Mouse (Mus musculus) hindbrain, embryonic 14.5 days (tissue): ENCODE results near the gene Prrt4. TPM values are rescaled to one million over a fixed set of nuclear protein-coding genes. Genes with fewer than 3 reads are reported as not detected.
"Not testable (repeated sequence)": the region's sequence is repeated elsewhere in the genome, so short reads cannot be mapped to it uniquely, and the experiment has no call there.

ENCODE experiments used
- ATAC-seq: fragments of 200-750 bp; cut with Nextera tagmentation; 2 replicates; pipeline ENCODE4 v1.8.0; 2017; ENCODE audit warnings: moderate number of reproducible peaks, mild to moderate bottlenecking, moderate TSS enrichment, moderate library complexity; ENCODE audit not compliant: low FRiP score
- DNase-seq: peaks from one replicate; pipeline ENCODE4 v3.0.0-alpha.2; 2015; ENCODE audit warnings: low spot score
- H3K27ac ChIP-seq: fragments of 300-500 bp; sonication (generic); 2 replicates; pipeline ENCODE4 v1.5.1; 2014; ENCODE audit warnings: mild to moderate bottlenecking, moderate library complexity
- H3K27me3 ChIP-seq: fragments of 300-500 bp; sonication (generic); 2 replicates; pipeline ENCODE4 v1.6.1; 2014; ENCODE audit warnings: mild to moderate bottlenecking, low read length, mixed read lengths; ENCODE audit not compliant: control insufficient read depth, insufficient read depth
- H3K36me3 ChIP-seq: fragments of 300-500 bp; sonication (generic); replicated peaks from 2 replicates; pipeline ENCODE4 v1.6.1; 2014; ENCODE audit not compliant: control insufficient read depth, insufficient read depth
- H3K4me1 ChIP-seq: fragments of 300-500 bp; sonication (generic); replicated peaks from 2 replicates; pipeline ENCODE4 v1.6.1; 2014; ENCODE audit warnings: antibody characterized with exemption, low read length, mixed read lengths; ENCODE audit not compliant: control insufficient read depth, insufficient read depth
- H3K4me2 ChIP-seq: fragments of 300-500 bp; sonication (generic); replicated peaks from 2 replicates; pipeline ENCODE4 v1.6.1; 2014; ENCODE audit warnings: mild to moderate bottlenecking, moderate library complexity
- H3K4me3 ChIP-seq: fragments of 300-500 bp; sonication (generic); replicated peaks from 2 replicates; pipeline ENCODE4 v1.5.1; 2014; ENCODE audit warnings: mild to moderate bottlenecking, low read length
- H3K9ac ChIP-seq: fragments of 300-500 bp; sonication (generic); 2 replicates; pipeline ENCODE4 v1.6.1; 2014
- H3K9me3 ChIP-seq: fragments of 300-500 bp; sonication (generic); 2 replicates; pipeline ENCODE4 v1.6.1; 2016; ENCODE audit warnings: low read length; ENCODE audit not compliant: control insufficient read depth
- WGBS: fragments of 180-500 bp; shearing (Covaris S2); extraction: QIAGEN DNeasy Blood & Tissue Kit; methylation state at CpG from one replicate; pipeline ENCODE4 v1.1.7; 2014; 5-methylcytosine and 5-hydroxymethylcytosine counted together
- polyA plus RNA-seq: library from polyadenylated mRNA; unstranded; fragments of >200 nt; fragmentation: Nextera tagmentation; extraction: Ambion mirVana; gene quantifications from 2 replicates; pipeline ENCODE4 v1.2.1, GENCODE M21; 2014

Gene Prrt4
- 10.0 and 11.0 TPM in 2 replicates for polyA plus RNA-seq

DNA sequence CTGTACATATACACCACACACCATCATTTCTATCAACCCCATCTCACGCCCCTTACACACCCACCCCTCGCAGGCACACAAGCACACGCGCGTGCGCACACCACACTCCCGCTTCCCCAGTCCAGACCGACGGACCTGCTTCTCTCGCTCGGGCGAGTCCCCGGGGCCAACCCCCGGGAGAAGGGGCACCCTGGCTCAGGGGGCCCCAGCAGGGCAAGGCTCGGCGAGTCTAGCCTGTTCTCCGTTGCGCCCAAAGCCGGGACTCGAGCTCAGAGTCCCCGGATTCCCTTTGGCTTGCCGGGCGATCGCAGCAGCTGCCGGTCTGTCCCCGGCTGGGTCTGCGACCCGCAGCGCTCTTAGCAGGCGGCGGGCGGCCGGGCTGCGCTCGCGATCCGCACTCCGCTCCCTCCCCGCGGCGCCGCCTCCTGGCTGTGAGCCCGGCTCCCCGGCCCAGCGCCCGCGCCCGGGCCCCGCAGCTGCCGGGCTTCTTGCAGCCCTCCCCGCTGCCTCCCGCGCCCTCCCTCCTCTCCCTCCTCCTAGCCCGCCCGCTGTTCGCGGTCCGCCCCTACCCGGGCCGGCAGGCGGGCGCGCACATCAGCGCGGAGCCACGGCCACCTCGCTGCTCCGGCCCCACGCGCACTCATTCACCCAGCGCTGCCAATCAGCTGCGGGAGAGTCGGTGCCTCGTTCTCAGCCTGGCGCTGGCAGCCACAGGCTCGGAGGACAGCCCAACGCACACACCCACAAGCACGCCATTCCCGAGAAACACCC lies at the start of gene Prrt4:
Prrt4 (minus strand) TSS at position 697 of the 771 bp plus-strand sequence.
- ATAC-seq (peak; percentile 86), DNase-seq (peak; percentile 67)
- Histone ChIP-seq H3K27ac (peak within 1 kb of the TSS; percentile 91), H3K4me3 (peak within 1 kb of the TSS; percentile 79), H3K9ac (peak within 1 kb of the TSS; percentile 90), H3K4me2 (peak within 1 kb of the TSS; percentile 85), H3K9me3 (no peaks in the 10 kb centered on the region), H3K27me3 (peaks cover 9% of the 10 kb centered on the region; the same call in 1 of the 2 replicates), H3K4me1 (0 out of 2 replicates have a peak, but pooled peaks cover 9% of the 10 kb centered on the region), H3K36me3 (0 out of 2 replicates have a peak, but pooled peaks cover 4% of the 10 kb centered on the region)
- under 1% methylated on average over 69 of the region's 79 CpGs for WGBS

DNA sequence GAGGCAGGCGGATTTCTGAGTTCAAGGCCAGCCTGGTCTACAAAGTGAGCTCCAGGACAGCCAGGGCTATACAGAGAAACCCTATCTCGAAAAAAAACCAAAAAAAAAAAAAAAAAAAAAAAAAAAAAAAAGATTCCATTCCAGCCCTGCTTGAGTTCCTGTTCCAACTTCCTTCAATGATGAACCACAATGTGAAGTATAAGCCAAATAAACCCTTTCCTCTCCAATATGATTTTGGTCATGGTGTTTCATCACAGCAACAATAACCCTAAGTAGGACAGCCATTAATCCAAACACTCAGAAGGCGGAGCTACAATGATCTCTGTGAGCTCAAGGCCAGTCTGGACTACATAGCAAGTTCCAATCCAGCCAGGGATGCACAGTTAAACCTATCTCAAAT lies 38.3 kb upstream of the Prrt4 start:
- not testable (repeated sequence) for H3K9ac ChIP-seq, H3K36me3 ChIP-seq, H3K4me2 ChIP-seq, H3K27ac ChIP-seq, H3K4me3 ChIP-seq, DNase-seq, H3K9me3 ChIP-seq, ATAC-seq
- Histone ChIP-seq H3K4me1 (peaks cover 17% of the 10 kb centered on the region), H3K27me3 (peaks cover 14% of the 10 kb centered on the region; the same call in 1 of the 2 replicates)
- WGBS, result 83% methylated on average over 2 of the region's 3 CpGs

DNA sequence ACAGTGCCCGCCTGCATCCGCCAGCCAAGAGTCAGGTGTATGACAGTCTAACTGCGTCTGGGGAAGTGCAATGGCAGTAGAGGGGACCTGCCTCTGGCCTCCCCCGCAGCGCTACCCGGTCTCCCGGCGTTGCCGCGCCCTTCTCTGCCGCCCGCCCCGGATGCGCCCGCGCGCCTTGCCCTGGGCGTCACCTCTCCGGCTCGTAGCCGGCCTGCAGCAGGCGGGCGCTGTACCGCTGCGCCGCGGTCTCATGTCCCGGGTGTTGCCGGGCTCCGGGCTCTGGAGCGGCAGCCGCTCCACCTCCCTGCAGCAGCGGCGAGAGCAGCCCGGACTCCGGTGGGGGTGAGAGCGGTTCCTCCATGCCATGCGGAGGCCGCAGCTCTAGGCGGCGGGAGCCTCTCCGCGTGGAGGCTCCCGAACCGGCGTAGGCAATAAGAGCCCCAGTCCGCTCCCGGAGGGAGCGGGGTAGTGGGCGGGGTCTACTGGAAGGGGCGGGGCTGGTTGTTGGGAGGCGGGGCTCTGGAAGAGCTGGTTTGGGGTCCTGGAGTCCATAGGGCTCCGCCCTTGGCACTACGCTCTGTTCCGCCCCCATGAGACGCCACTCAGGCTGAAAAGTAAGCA lies 36.6 kb upstream of the Prrt4 start, which contains the start of gene Impdh1:
Impdh1 (minus strand) TSS at position 484 of the 621 bp plus-strand sequence.
- Histone ChIP-seq H3K4me1 (peaks cover 28% of the 10 kb centered on the region), H3K9ac (peak within 1 kb of the TSS; percentile 69), H3K4me3 (peak within 1 kb of the TSS; percentile 76), H3K27me3 (peaks cover 14% of the 10 kb centered on the region; the same call in 1 of the 2 replicates), H3K9me3 (no peaks in the 10 kb centered on the region), H3K36me3 (no peaks in the 10 kb centered on the region), H3K4me2 (peak within 1 kb of the TSS; percentile 98), H3K27ac (no peak within 1 kb of the TSS; the same call in 1 of the 2 replicates)
- ATAC-seq (peak; percentile 67), DNase-seq (peak; percentile 69)
- under 1% methylated on average over 56 of the region's 56 CpGs for WGBS

DNA sequence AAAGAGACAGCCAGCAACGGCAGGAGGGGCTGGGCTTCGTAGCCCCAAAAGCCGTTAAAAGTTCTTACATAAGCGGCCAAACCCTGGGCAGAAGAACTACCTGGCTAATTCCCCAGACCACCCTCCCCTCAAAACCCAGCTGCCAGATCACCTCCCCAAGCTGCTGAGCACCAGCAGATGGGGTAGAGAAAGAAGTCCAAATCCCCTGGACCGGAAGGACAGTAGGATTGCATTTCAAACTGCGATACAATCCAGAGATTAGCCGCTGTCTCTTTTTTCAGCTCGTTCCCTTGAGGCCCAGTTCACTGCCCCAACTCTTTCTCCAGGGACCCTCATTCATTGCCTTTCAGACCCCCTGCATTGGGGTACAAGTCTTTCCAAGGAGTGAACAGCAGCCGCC lies 35.8 kb upstream of the Prrt4 start:
- Histone ChIP-seq H3K27ac (no peak overlapping the region), H3K27me3 (peaks cover 14% of the 10 kb centered on the region; the same call in 1 of the 2 replicates), H3K4me1 (peaks cover 33% of the 10 kb centered on the region), H3K36me3 (no peaks in the 10 kb centered on the region), H3K9me3 (no peaks in the 10 kb centered on the region), H3K9ac (peak overlapping the region; percentile 69), H3K4me2 (peak overlapping the region; percentile 98), H3K4me3 (peak overlapping the region; percentile 76)
- ATAC-seq, result no peak
- WGBS, result 5% methylated on average over 9 of the region's 9 CpGs
- no peak for DNase-seq

DNA sequence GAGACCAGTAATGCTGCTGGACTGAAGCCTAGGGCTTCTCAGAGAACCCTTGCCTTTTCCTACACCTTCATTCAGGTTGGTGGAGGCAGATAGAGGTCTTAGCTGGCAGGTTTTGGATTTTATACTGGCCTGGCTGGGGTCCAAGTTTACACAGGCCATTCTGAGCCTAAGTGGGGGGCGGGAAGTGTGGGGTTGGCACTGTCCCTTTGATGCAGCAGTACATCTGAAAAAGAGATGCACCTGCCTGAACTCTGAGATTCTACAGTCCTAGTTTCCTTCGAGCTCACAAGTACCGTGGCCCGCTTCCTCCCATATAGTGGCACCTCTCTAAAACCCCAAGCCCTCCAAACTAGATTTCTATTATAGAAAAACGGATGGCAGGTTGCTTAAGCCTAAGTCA lies 35.4 kb upstream of the Prrt4 start:
- H3K9ac ChIP-seq, result peak overlapping the region; percentile 69; the same call in 1 of the 2 replicates
- no peak overlapping the region for H3K27ac ChIP-seq
- H3K36me3 ChIP-seq, result no peaks in the 10 kb centered on the region
- H3K4me2 ChIP-seq, result peak overlapping the region; percentile 98
- 39% methylated on average over 5 of the region's 5 CpGs for WGBS
- H3K27me3 ChIP-seq, result peaks cover 14% of the 10 kb centered on the region; the same call in 1 of the 2 replicates
- ATAC-seq, result no peak
- H3K9me3 ChIP-seq, result no peaks in the 10 kb centered on the region
- H3K4me1 ChIP-seq, result peaks cover 37% of the 10 kb centered on the region
- H3K4me3 ChIP-seq, result peak overlapping the region; percentile 76; the same call in 1 of the 2 replicates
- DNase-seq, result no peak

DNA sequence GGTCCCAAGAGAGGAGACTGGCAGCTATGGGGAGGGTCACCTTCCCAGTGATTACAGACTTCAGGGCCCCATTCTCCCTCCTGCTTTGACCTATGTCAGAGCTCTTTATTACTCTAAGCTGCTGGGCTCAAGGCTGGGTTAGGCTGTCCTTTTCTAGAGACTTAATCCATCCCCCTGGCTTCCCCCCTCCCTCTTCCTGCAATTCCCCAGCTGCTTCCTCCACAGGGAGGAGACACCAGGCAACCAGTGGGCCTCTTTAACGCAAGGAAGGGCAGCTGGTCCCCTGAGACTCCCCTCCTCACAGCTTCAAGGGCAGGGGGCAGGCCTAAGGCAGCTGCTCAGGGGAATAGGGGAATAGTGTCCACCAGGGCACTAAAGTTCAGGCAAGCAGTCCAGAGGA lies 34.9 kb upstream of the Prrt4 start:
- 16% methylated on average over 1 of the region's 1 CpGs for WGBS
- no peaks in the 10 kb centered on the region for H3K9me3 ChIP-seq
- H3K36me3 ChIP-seq, result no peaks in the 10 kb centered on the region
- ATAC-seq (no peak), DNase-seq (no peak)
- no peak overlapping the region for H3K27ac ChIP-seq
- H3K9ac ChIP-seq, result no peak overlapping the region
- H3K4me1 ChIP-seq, result peaks cover 37% of the 10 kb centered on the region
- peaks cover 14% of the 10 kb centered on the region; the same call in 1 of the 2 replicates for H3K27me3 ChIP-seq
- H3K4me2 ChIP-seq, result 0 out of 2 replicates have a peak overlapping the region, but pooled peaks have one; percentile 98
- no peak overlapping the region for H3K4me3 ChIP-seq

DNA sequence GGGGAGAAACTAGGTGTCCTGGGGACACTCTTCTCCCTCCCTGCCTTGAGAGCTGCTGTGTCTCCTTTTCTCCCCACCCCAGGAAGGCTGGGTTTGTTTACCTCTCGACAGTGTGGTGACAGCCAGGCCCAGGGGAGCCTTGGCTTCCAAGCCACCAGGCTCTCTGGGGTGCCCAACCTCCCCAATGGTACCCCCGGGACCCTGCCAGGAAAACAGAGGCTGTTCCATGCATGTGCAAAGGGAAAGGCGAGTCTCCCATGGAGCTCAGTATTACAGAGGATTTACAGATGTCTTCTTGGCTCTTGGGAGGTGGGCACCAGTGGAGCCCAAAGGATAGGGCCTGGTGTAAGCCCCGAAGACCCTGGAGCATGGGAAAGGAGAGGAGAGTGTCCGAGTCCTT lies 34.1 kb upstream of the Prrt4 start:
- 49% methylated on average over 5 of the region's 5 CpGs for WGBS
- H3K9me3 ChIP-seq, result no peaks in the 10 kb centered on the region
- H3K27ac ChIP-seq, result no peak overlapping the region
- H3K4me1 ChIP-seq, result peaks cover 42% of the 10 kb centered on the region
- no peaks in the 10 kb centered on the region; the same call in 1 of the 2 replicates for H3K36me3 ChIP-seq
- no peak overlapping the region for H3K9ac ChIP-seq
- no peak for ATAC-seq
- no peak overlapping the region for H3K4me3 ChIP-seq
- DNase-seq, result no peak
- no peak overlapping the region for H3K4me2 ChIP-seq
- H3K27me3 ChIP-seq, result peaks cover 14% of the 10 kb centered on the region; the same call in 1 of the 2 replicates

DNA sequence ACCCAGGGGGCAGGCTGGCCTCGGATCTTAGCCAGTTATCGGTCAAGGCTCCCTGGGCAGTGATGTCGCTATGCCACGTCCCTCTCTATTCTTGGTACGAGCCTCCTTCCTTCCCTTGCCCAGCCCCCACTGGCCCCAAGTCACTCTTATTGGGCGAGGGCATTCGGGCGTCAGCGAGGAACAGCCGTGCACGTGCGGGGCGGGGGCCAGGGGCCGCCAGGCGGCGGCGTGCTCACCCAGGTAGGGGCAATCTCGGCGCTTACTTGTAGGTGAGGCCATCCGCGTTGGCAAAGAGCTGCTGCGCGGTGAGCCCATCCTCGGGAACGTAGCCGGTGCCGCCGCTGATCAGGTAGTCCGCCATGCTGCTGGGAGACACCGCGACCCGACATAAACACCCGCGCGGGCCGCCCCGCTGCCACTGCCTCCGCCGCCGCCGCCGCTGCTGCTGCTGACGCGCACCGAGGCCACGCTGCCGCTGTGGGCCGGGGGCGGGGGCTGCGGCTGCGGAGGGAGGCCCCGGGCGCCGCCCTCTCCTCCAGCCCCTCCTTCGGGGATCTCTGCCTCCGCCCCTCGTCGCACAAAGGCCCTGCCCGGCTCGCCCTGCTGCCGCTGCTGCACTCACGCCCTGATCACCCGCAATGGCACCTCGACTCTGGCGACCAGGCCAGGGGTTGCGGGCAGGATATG lies 32.6 kb upstream of the Prrt4 start:
- DNase-seq (peak; percentile 71), ATAC-seq (peak; percentile 85)
- H3K4me3 ChIP-seq, result peak overlapping the region; percentile 68
- peak overlapping the region; percentile 79 for H3K27ac ChIP-seq
- H3K9me3 ChIP-seq, result no peaks in the 10 kb centered on the region
- H3K36me3 ChIP-seq, result peaks cover 4% of the 10 kb centered on the region
- H3K4me2 ChIP-seq, result peak overlapping the region; percentile 79
- peaks cover 42% of the 10 kb centered on the region for H3K4me1 ChIP-seq
- H3K27me3 ChIP-seq, result peaks cover 14% of the 10 kb centered on the region; the same call in 1 of the 2 replicates
- WGBS, result under 1% methylated on average over 52 of the region's 66 CpGs
- H3K9ac ChIP-seq, result peak overlapping the region; percentile 78
